Mouse (Mus musculus) monocyte, adult 5-6 weeks (primary cell): ENCODE measurements around the gene Hist2h2ac. TPM values are rescaled to one million over a fixed set of nuclear protein-coding genes. Genes with fewer than 3 reads are reported as not detected.
"Not testable (repeated sequence)": the region's sequence is repeated elsewhere in the genome, so short reads cannot be mapped to it uniquely, and the experiment has no call there.

Source experiments
- ATAC-seq: fragments of 153-309, 156-312 bp; replicated peaks from 2 replicates; pipeline ENCODE4 v1.8.0; 2017; ENCODE audit warnings: mild to moderate bottlenecking; ENCODE audit not compliant: low TSS enrichment, insufficient number of reproducible peaks, severe bottlenecking, poor library complexity, low FRiP score
- total RNA-seq: library from RNA; stranded (forward); fragments of 200-1000, 200-491, 200-594 nt; gene quantifications from 3 replicates; pipeline ENCODE4 v1.2.3, GENCODE M21; 2017

The Hist2h2ac gene
- total RNA-seq, 1 experiment from 2014 or later: 289 TPM

- no peak for ATAC-seq
These were observed 15.2 kb upstream of the Hist2h2ac start for GRCm38 (mm10) chr3:96235836-96236235.

GRCm38 (mm10) chr3:96234914-96235313 lies 14.2 kb upstream of the Hist2h2ac start:
- no peak for ATAC-seq

GRCm38 (mm10) chr3:96231758-96232120 lies 11.1 kb upstream of the Hist2h2ac start:
- ATAC-seq: no peak

- ATAC-seq: no peak
These were observed 10.5 kb upstream of the Hist2h2ac start for GRCm38 (mm10) chr3:96230910-96231757.

- peak; percentile 57; the same call in 1 of the 2 replicates for ATAC-seq
These were observed 9.7 kb upstream of the Hist2h2ac start for GRCm38 (mm10) chr3:96230404-96230803.

GRCm38 (mm10) chr3:96228828-96229227 lies 8.1 kb upstream of the Hist2h2ac start:
- ATAC-seq: 0 out of 2 replicates have a peak, but pooled peaks have one; percentile 14

GRCm38 (mm10) chr3:96226695-96227648 lies 6.3 kb upstream of the Hist2h2ac start:
- peak; percentile 62 for ATAC-seq

- ATAC-seq: no peak
These were observed 4.7 kb upstream of the Hist2h2ac start for GRCm38 (mm10) chr3:96225421-96225820.

- no peak for ATAC-seq
These were observed 2.1 kb upstream of the Hist2h2ac start for GRCm38 (mm10) chr3:96222774-96223173.

- no peak for ATAC-seq
These were observed 959 bp upstream of the Hist2h2ac start for GRCm38 (mm10) chr3:96221640-96222038.

- ATAC-seq: not testable (repeated sequence)
These were observed 432 bp downstream of the Hist2h2ac start for GRCm38 (mm10) chr3:96220131-96220764.

GRCm38 (mm10) chr3:96219661-96220130 lies 984 bp downstream of the Hist2h2ac start, which contains the start of the genes Bola1 and Hist2h2ab:
Gene Bola1, minus strand, starts transcription at chr3:96219709.
Gene Hist2h2ab, plus strand, starts transcription at chr3:96219865.
- ATAC-seq: peak; percentile 79

GRCm38 (mm10) chr3:96219191-96219641 lies 1.5 kb downstream of the Hist2h2ac start:
- ATAC-seq: no peak

- no peak for ATAC-seq
These were observed 11.4 kb downstream of the Hist2h2ac start for GRCm38 (mm10) chr3:96209242-96209641.

GRCm38 (mm10) chr3:96207819-96208218 lies 12.9 kb downstream of the Hist2h2ac start:
- ATAC-seq: no peak

GRCm38 (mm10) chr3:96199731-96200130 lies 20.9 kb downstream of the Hist2h2ac start:
- no peak for ATAC-seq

GRCm38 (mm10) chr3:96198601-96199251 lies 22.0 kb downstream of the Hist2h2ac start:
- not testable (repeated sequence) for ATAC-seq

GRCm38 (mm10) chr3:96198181-96198580 lies 22.5 kb downstream of the Hist2h2ac start:
- ATAC-seq: no peak
